Mouse (Mus musculus): ENCODE measurements at regions not wholly inside any gene's neighbourhood (a gene's known extent, or its start where the extent isn't known, plus 50 kb on each side); places are given as distances from the start of the nearest gene placed in this dataset.

DNA sequence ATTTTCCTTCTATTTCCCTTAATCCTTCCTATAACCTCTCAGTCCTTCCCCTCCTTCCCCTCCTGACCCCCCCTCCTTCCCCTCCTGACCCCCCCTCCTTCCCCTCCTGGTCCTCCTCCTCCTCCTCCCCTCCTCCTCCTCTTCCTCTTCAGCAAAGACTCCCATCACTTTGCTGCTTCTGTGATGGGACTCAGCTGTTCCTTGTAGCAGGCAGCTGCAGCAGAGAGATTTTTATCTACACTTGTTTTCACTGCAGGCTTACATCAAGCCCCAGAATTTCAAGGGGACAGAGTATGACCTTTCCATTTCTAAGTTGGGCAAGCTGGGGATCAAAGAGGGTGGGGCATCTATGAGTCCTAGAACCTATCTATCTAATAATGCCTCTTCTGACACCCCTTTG lies 228.5 kb upstream of the Tshz3 start:
- no peaks in the 10 kb centered on the region for H3K4me1 ChIP-seq (replicated peaks; ENCODE audit: control insufficient read depth in 2 of 2, insufficient read depth in 2 of 2, low read length in 1 of 2)
- DNase-seq (ENCODE audit: low read depth in 3 of 3, low spot score in 3 of 3) (no peak), ATAC-seq (ENCODE audit: insufficient read depth) (no peak)
- no peaks in the 10 kb centered on the region for H3K27me3 ChIP-seq (ENCODE audit: control insufficient read depth, insufficient read depth, low read length)
- no peaks in the 10 kb centered on the region for H3K36me3 ChIP-seq (replicated peaks; ENCODE audit: control insufficient read depth, insufficient read depth, low read depth)
- H3K9ac ChIP-seq (replicated peaks), result no peak overlapping the region
- H3K9me3 ChIP-seq (ENCODE audit: control insufficient read depth, low read length), result no peaks in the 10 kb centered on the region; the same call in 1 of the 2 replicates
- H3K4me3 ChIP-seq (ENCODE audit: insufficient read depth in 1 of 2, low read depth in 2 of 2, low read length in 2 of 2), result no peak overlapping the region
- no peak overlapping the region for H3K4me2 ChIP-seq (ENCODE audit: low read depth)
- H3K27ac ChIP-seq, result no peak overlapping the region
- TF ChIP-seq CTCF (IDR thresholded peaks at IDR 0.05; ENCODE audit: low read depth), result no peak
- TF ChIP-seq EP300 (IDR thresholded peaks at IDR 0.05; ENCODE audit: low read depth), result no peak

DNA sequence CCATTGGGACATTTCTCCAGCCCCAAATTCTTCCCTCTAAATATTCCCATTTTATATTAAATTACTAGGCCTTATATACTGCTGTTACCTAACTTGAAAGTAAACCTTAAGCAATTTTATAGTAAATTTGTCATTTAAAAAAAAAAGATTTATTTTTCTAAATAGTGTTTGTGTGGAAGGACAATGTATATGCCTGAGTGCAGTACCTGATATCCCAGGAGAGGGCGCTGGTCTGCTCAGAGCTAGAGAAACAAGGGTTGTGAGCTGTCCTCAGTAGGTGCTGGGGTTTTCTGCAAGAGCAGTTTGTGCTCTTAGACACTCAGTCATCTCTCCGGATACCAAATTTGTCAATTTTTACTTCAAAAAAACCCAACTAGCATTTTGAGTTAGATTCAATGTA lies 224.4 kb upstream of the Tshz3 start:
- 51% methylated on average over 2 of the region's 2 CpGs for WGBS (ENCODE audit: insufficient replicate concordance)
- Histone ChIP-seq H3K27me3 (ENCODE audit: control insufficient read depth, insufficient read depth, low read length) (no peaks in the 10 kb centered on the region), H3K4me1 (replicated peaks; ENCODE audit: control insufficient read depth in 2 of 2, insufficient read depth in 2 of 2, low read length in 1 of 2) (no peaks in the 10 kb centered on the region), H3K4me3 (ENCODE audit: insufficient read depth in 1 of 2, low read depth in 2 of 2, low read length in 2 of 2) (no peak overlapping the region), H3K4me2 (ENCODE audit: low read depth) (no peak overlapping the region), H3K36me3 (replicated peaks; ENCODE audit: control insufficient read depth, insufficient read depth, low read depth) (no peaks in the 10 kb centered on the region), H3K27ac (no peak overlapping the region), H3K9ac (replicated peaks) (no peak overlapping the region), H3K9me3 (ENCODE audit: control insufficient read depth, low read length) (no peaks in the 10 kb centered on the region)
- TF ChIP-seq CTCF (IDR thresholded peaks at IDR 0.05; ENCODE audit: low read depth) (no peak), EP300 (IDR thresholded peaks at IDR 0.05; ENCODE audit: low read depth) (no peak)
- DNase-seq (ENCODE audit: low read depth in 3 of 3, low spot score in 3 of 3), result no peak
- no peak for ATAC-seq (ENCODE audit: insufficient read depth)

DNA sequence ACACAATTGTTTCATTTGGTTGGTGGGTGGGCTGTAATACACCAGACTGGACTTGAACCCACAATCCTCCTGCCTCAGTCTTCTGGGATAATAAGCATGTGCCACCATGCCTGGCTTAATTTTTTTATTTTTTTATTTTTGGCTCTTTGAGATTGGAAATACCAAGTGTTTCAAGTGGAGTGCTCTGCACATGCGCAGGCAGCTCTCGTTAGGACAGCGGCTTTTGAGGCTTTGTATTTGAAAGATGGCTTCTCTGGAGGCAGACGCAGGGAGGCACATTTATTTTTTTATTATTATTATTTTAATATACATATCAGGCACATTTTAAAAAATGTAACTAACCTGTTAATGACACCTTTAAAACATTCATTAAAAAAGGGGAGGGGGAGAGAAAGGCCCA lies 221.5 kb upstream of the Tshz3 start:
- Histone ChIP-seq H3K4me1 (replicated peaks; ENCODE audit: control insufficient read depth in 2 of 2, insufficient read depth in 2 of 2, low read length in 1 of 2) (no peaks in the 10 kb centered on the region), H3K9ac (replicated peaks) (no peak overlapping the region), H3K27ac (no peak overlapping the region), H3K9me3 (ENCODE audit: control insufficient read depth, low read length) (no peaks in the 10 kb centered on the region), H3K4me3 (ENCODE audit: insufficient read depth in 1 of 2, low read depth in 2 of 2, low read length in 2 of 2) (no peak overlapping the region), H3K36me3 (replicated peaks; ENCODE audit: control insufficient read depth, insufficient read depth, low read depth) (no peaks in the 10 kb centered on the region), H3K27me3 (ENCODE audit: control insufficient read depth, insufficient read depth, low read length) (no peaks in the 10 kb centered on the region), H3K4me2 (ENCODE audit: low read depth) (no peak overlapping the region)
- ATAC-seq (ENCODE audit: insufficient read depth) (no peak), DNase-seq (ENCODE audit: low read depth in 3 of 3, low spot score in 3 of 3) (no peak)
- TF ChIP-seq EP300 (IDR thresholded peaks at IDR 0.05; ENCODE audit: low read depth) (no peak), CTCF (IDR thresholded peaks at IDR 0.05; ENCODE audit: low read depth) (no peak)
- 75% methylated on average over 4 of the region's 4 CpGs for WGBS (ENCODE audit: insufficient replicate concordance)

DNA sequence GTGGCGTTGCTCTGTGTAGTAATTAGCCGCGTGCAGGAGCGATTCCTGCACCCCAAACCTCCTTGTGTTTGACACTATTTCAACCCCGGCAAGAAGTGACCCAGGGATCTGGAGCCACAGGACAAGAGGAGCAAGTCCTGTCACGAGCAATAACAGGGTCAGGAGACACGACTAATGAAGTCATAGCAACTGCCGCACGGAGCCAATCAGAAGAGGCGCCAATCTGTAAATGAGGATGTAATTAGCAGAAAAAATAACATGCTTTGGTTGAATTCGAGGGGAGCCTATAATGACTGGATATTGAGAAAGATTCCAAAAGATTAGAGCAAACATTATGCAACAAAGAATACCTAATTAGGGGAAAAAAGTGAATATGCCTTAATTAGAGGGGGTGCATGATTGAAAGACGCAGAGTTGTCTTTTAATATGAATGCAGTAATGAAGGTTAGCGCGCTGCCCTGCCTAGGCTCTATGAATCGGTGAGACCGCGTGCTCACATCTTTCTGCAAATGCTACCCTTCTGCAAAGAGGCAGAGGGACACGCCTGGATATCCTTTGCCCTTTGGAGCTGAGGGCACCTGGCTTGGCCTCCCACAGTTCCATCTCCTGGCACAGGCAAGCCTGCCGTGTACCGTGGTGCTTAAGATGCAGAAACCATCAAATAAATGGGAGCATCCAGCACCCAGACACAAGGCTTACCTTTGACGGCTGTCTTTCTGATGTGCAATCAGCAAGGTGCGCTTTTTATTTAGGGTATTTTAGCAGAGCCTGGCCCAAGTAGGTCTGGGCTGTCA lies 220.9 kb upstream of the Tshz3 start:
- Histone ChIP-seq H3K27me3 (ENCODE audit: control insufficient read depth, insufficient read depth, low read length) (no peaks in the 10 kb centered on the region), H3K9ac (replicated peaks) (no peak overlapping the region), H3K36me3 (replicated peaks; ENCODE audit: control insufficient read depth, insufficient read depth, low read depth) (no peaks in the 10 kb centered on the region), H3K27ac (no peak overlapping the region), H3K4me1 (replicated peaks; ENCODE audit: control insufficient read depth in 2 of 2, insufficient read depth in 2 of 2, low read length in 1 of 2) (no peaks in the 10 kb centered on the region), H3K4me3 (ENCODE audit: insufficient read depth in 1 of 2, low read depth in 2 of 2, low read length in 2 of 2) (no peak overlapping the region), H3K9me3 (ENCODE audit: control insufficient read depth, low read length) (no peaks in the 10 kb centered on the region), H3K4me2 (ENCODE audit: low read depth) (no peak overlapping the region)
- ATAC-seq (ENCODE audit: insufficient read depth), result no peak
- TF ChIP-seq EP300 (IDR thresholded peaks at IDR 0.05; ENCODE audit: low read depth), result no peak
- no peak for TF ChIP-seq CTCF (IDR thresholded peaks at IDR 0.05; ENCODE audit: low read depth)
- DNase-seq (ENCODE audit: low read depth in 3 of 3, low spot score in 3 of 3), result no peak
- WGBS (ENCODE audit: insufficient replicate concordance), result 72% methylated on average over 22 of the region's 22 CpGs

DNA sequence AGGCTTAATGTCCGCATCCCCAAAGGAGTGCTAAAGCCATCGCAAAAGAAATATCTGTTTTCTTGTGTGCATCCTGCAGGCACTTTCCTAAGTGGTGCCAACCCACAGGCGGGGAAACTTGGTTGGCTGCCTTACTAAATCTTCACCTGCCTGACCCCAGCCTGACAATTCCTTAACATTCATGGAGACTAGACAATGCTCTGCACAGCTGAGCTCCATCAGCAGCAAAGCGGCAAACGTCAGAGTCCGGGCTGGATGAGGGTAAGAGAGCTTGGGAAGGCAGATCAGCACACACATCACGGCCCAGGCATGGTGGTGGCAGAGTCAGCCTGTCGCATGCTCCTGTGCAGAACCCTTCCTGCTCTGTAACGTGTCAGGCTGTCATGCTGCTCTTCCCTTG lies 209.8 kb upstream of the Tshz3 start:
- H3K9me3 ChIP-seq (ENCODE audit: control insufficient read depth, low read length), result no peaks in the 10 kb centered on the region
- H3K4me2 ChIP-seq (ENCODE audit: low read depth), result no peak overlapping the region
- 67% methylated on average over 9 of the region's 9 CpGs for WGBS (ENCODE audit: insufficient replicate concordance)
- H3K27me3 ChIP-seq (ENCODE audit: control insufficient read depth, insufficient read depth, low read length), result no peaks in the 10 kb centered on the region
- no peaks in the 10 kb centered on the region for H3K36me3 ChIP-seq (replicated peaks; ENCODE audit: control insufficient read depth, insufficient read depth, low read depth)
- H3K4me3 ChIP-seq (ENCODE audit: insufficient read depth in 1 of 2, low read depth in 2 of 2, low read length in 2 of 2), result no peak overlapping the region
- H3K4me1 ChIP-seq (replicated peaks; ENCODE audit: control insufficient read depth in 2 of 2, insufficient read depth in 2 of 2, low read length in 1 of 2), result no peaks in the 10 kb centered on the region
- no peak overlapping the region for H3K27ac ChIP-seq
- ATAC-seq (ENCODE audit: insufficient read depth), result no peak
- DNase-seq (ENCODE audit: low read depth in 3 of 3, low spot score in 3 of 3), result no peak
- no peak for TF ChIP-seq EP300 (IDR thresholded peaks at IDR 0.05; ENCODE audit: low read depth)
- no peak for TF ChIP-seq CTCF (IDR thresholded peaks at IDR 0.05; ENCODE audit: low read depth)
- no peak overlapping the region for H3K9ac ChIP-seq (replicated peaks)

Measured in liver, embryonic 14.5 days (tissue).